Mouse (Mus musculus) left cerebral cortex, adult 8-10 months (tissue): ENCODE measurements around the gene Tfap4. TPM values are rescaled to one million over a fixed set of nuclear protein-coding genes. Genes with fewer than 3 reads are reported as not detected.

Source experiments
- total RNA-seq, 4 experiments: library from RNA; stranded (reverse); gene quantifications; 2 replicates each; pipeline ENCODE4 v1.2.4; 2022

The Tfap4 gene
- total RNA-seq, 4 experiments from 2014 or later, result 5.5 to 8.1 (median 6.9) TPM

Other genes with a start within 250 kb of the Tfap4 start
- 10 to 100 TPM; 65.7 to 71.7 (median 69.8) TPM for gene Adcy9, start 139.4 kb downstream of the Tfap4 start, total RNA-seq
- gene Srl, start 18.0 kb downstream of the Tfap4 start, total RNA-seq, result 1 to 10 TPM; 3.6 to 7.4 (median 5.1) TPM
- gene Glis2, start 34.9 kb upstream of the Tfap4 start, total RNA-seq, result 10 to 100 TPM; 11.1 to 20.7 (median 16.6) TPM
- 10 to 100 TPM; 79.9 to 99.6 (median 92.2) TPM for gene Pam16, start 65.1 kb upstream of the Tfap4 start, total RNA-seq
- 10 to 100 TPM in 2 of 4 experiments, 1 to 10 TPM in 2; 8.5 to 10.4 (median 9.9) TPM for gene Vasn, start 80.1 kb upstream of the Tfap4 start, total RNA-seq
- 10 to 100 TPM; 63.0 to 66.1 (median 65.1) TPM for gene Dnaja3, start 80.1 kb upstream of the Tfap4 start, total RNA-seq
- gene Coro7, start 119.9 kb upstream of the Tfap4 start, total RNA-seq, result 10 to 100 TPM; 88.7 to 98.8 (median 95.6) TPM
- 10 to 100 TPM; 15.8 to 18.9 (median 17.4) TPM for gene Nmral1, start 159.5 kb upstream of the Tfap4 start, total RNA-seq
- 10 to 100 TPM; 91.8 to 98.0 (median 93.1) TPM for gene Hmox2, start 166.5 kb upstream of the Tfap4 start, total RNA-seq
- gene Cdip1, start 230.4 kb upstream of the Tfap4 start, total RNA-seq, result 100 to 1,000 TPM; 195 to 206 (median 203) TPM